In the genomic region with DNA sequence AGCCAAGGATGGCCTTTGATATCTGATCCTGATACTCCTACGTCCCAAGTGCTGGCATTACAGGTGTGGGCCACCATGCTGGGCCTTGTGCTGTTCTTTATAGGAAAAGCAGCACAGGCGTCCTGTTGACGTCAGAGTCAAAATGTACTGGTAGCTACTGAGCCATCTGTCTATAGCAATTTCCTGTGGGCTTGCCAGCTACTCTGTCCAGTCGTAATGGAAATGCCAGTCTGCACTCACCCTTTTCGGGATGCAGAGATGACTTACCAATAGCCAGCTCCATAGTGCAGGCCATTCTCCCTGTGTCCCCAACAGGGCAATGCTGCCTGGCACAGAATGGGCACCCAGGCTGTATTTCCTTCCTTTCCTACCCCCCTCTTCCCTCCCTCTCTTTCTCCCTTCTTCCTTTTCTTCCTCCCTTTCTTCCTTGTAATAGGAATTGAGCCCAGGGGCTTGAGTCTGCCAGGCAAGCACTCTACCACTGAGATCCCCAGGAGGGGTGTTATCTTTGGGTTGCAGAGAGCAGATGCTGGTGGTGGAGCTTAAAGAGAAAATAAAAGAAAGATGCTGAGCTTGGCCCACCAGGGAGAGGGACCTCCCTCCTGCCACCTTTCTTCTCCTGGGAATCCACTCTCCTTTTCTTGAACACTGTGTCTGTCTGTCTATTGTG, we compare ENCODE assay signal across 9 mouse cellular contexts.
DNase-seq lines count a peak whose midpoint lies in the region; ATAC-seq and TF ChIP-seq lines count a peak whose summit lies in the region.
"Had no signal": no experiment of that assay in that cellular context is flagged by ENCODE, and none has a peak within 500 bp of the region (broad histone marks: within the 10 kb centered on the region; RNA-seq: fewer than 3 reads in every experiment).

No protein-coding gene starts in this region.

- no peak overlapping the region for H3K4me3 ChIP-seq in midbrain, embryonic 10.5 days
- no peak overlapping the region for H3K4me3 ChIP-seq in midbrain, embryonic 11.5 days (ENCODE audit: low read depth, low read length)
- H3K4me3 ChIP-seq in intestine, postnatal 0 days (ENCODE audit: low read depth, low read length) = no peak overlapping the region
- H3K4me3 ChIP-seq: erythroblast, embryonic 14.5 days had no signal

- H3K36me3 ChIP-seq in midbrain, embryonic 10.5 days = no peaks in the 10 kb centered on the region
- no peaks in the 10 kb centered on the region for H3K36me3 ChIP-seq in midbrain, embryonic 11.5 days (ENCODE audit: control insufficient read depth, insufficient read depth, low read length)
- H3K36me3 ChIP-seq in intestine, postnatal 0 days (ENCODE audit: control insufficient read depth, insufficient read depth) = no peaks in the 10 kb centered on the region

- no peak overlapping the region for H3K9ac ChIP-seq in midbrain, embryonic 11.5 days (ENCODE audit: low read length)
- H3K9ac ChIP-seq in intestine, postnatal 0 days (ENCODE audit: low read depth, low read length) = no peak overlapping the region

- H3K9me3 ChIP-seq in midbrain, embryonic 10.5 days (replicated peaks) = no peaks in the 10 kb centered on the region
- H3K9me3 ChIP-seq in midbrain, embryonic 11.5 days (ENCODE audit: control insufficient read depth, low read length) = no peaks in the 10 kb centered on the region
- no peaks in the 10 kb centered on the region for H3K9me3 ChIP-seq in intestine, postnatal 0 days (ENCODE audit: control insufficient read depth)

- peaks cover 27% of the 10 kb centered on the region for H3K4me1 ChIP-seq in midbrain, embryonic 10.5 days
- peaks cover 7% of the 10 kb centered on the region for H3K4me1 ChIP-seq in midbrain, embryonic 11.5 days (ENCODE audit: control insufficient read depth, insufficient read depth, low read length)
- no peaks in the 10 kb centered on the region; the same call in none of the 2 replicates for H3K4me1 ChIP-seq in intestine, postnatal 0 days (replicated peaks; ENCODE audit: control insufficient read depth, insufficient read depth, low read length)

- H3K27me3 ChIP-seq in midbrain, embryonic 10.5 days (ENCODE audit: low read depth, poor library complexity, severe bottlenecking) = no peaks in the 10 kb centered on the region
- no peaks in the 10 kb centered on the region for H3K27me3 ChIP-seq in midbrain, embryonic 11.5 days (ENCODE audit: control insufficient read depth, insufficient read depth, low read length)
- H3K27me3 ChIP-seq in intestine, postnatal 0 days (replicated peaks; ENCODE audit: control insufficient read depth, insufficient read depth, low read length) = no peaks in the 10 kb centered on the region

- peak; percentile 42 for ATAC-seq in frontal cortex, adult (ENCODE audit: low TSS enrichment)
- ATAC-seq in midbrain, embryonic 11.5 days (ENCODE audit: low FRiP score) = no peak
- no peak for ATAC-seq in intestine, postnatal 0 days

- 80% methylated on average over 5 of the region's 5 CpGs for WGBS in midbrain, embryonic 10.5 days
- 82% methylated on average over 5 of the region's 5 CpGs for WGBS in midbrain, embryonic 11.5 days
- 83% methylated on average over 5 of the region's 5 CpGs for WGBS in intestine, postnatal 0 days

- no peak for DNase-seq in frontal cortex, postnatal 10 days (ENCODE audit: low spot score in 2 of 2)
- no peak for DNase-seq in midbrain, embryonic 10.5 days (ENCODE audit: low spot score)
- no peak for DNase-seq in midbrain, embryonic 11.5 days (ENCODE audit: low spot score, missing footprints)
- DNase-seq in layer of hippocampus, postnatal 14 days (ENCODE audit: low spot score in 2 of 2) = no peak
- no peak for DNase-seq in left cerebral cortex, adult 18-20 months (ENCODE audit: low spot score in 2 of 2)
- no peak for DNase-seq in right cerebral cortex, adult 18-20 months

- peak overlapping the region; percentile 69 for H3K27ac ChIP-seq in midbrain, embryonic 10.5 days (replicated peaks)
- H3K27ac ChIP-seq in midbrain, embryonic 11.5 days (ENCODE audit: low read depth, low read length) = no peak overlapping the region
- H3K27ac ChIP-seq in intestine, postnatal 0 days (ENCODE audit: low read depth, low read length) = 0 out of 2 replicates have a peak overlapping the region, but pooled peaks have one; percentile 46

- no peak overlapping the region for H3K4me2 ChIP-seq in midbrain, embryonic 11.5 days
- no peak overlapping the region for H3K4me2 ChIP-seq in intestine, postnatal 0 days (replicated peaks; ENCODE audit: low read depth)

- no peak for TF ChIP-seq CTCF in intestine, postnatal 0 days (IDR thresholded peaks at IDR 0.05; ENCODE audit: low read depth)
